Mouse (Mus musculus): ENCODE measurements around the gene Ppm1l. TPM values are rescaled to one million over a fixed set of nuclear protein-coding genes. Genes with fewer than 3 reads are reported as not detected.
A peak's percentile ranks its signal among the peaks of the same experiment; 100 is the strongest.

Gene Ppm1l
- polyA plus RNA-seq, 1 experiment from 2014 or later = 17.0 TPM

DNA sequence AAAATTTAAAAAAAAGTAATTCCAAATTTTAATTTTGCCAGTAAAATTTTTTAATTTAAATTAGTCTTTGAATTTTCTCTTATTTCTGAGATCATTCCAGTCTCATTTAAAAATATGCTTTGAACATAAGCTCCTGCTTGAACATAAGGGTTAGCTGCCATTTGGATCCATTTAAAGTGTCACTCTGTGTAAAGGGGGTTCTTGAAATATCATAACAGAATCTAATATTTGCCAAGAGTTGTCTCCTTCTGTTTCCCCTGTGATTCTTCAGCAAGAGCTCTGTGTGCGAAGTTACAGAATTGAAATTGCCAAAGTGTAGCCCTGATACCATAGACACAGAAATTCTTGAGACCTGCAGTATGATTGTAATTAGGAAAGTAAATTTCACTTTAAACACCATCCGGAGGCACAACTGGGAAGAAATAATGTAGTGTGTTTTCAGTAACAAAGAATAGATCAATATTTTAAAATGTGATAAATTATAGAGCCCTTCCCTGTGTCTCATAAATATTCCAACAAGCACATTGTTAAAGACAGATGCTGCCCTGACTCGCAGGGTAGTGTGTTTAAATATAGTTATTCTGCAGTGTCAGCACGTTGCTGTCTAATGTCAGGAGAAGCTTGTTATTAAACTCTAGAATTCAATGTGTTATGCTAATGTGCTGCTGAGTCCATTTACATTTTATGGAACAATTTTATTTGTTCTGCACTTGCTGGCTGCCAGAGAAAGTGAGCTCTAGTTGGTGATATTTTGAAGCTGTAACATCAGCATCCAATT lies 177.8 kb downstream of the Ppm1l start:
- ATAC-seq (replicated peaks; ENCODE audit: low FRiP score) = no peak
- no peaks in the 10 kb centered on the region for H3K36me3 ChIP-seq (ENCODE audit: control insufficient read depth, insufficient read depth, low read length)
- H3K4me2 ChIP-seq (ENCODE audit: low read depth, low read length, severe bottlenecking) = no peak overlapping the region
- H3K4me1 ChIP-seq (replicated peaks; ENCODE audit: control insufficient read depth, insufficient read depth, low read length) = no peaks in the 10 kb centered on the region
- H3K27ac ChIP-seq (ENCODE audit: low read depth, low read length) = no peak overlapping the region
- H3K9me3 ChIP-seq (ENCODE audit: control insufficient read depth, low read length) = no peaks in the 10 kb centered on the region
- DNase-seq (ENCODE audit: low spot score) = no peak
- no peak overlapping the region for H3K9ac ChIP-seq (ENCODE audit: low read length)
- H3K4me3 ChIP-seq (ENCODE audit: low read depth, low read length) = no peak overlapping the region
- 80% methylated on average over 4 of the region's 4 CpGs for WGBS
- H3K27me3 ChIP-seq (ENCODE audit: control insufficient read depth, insufficient read depth, low read length) = no peaks in the 10 kb centered on the region

DNA sequence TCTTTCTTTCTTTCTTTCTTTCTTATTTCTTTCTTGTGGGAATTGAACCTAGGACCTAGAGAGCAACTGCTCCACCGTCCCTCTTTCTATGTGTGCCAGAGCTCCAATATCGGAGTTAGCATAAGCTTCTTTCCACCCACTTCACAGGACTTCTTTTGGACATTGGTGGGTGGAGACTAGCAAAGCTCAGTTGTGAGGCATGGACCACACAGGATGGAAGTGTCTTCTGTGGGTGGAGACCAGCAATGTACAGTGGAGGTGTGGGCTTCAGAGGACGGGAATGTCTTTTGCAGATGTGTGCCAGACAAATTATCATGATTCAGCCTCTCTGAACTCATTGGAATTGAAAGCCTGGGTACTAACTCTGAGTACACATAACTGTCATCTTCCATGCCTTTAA lies 180.5 kb downstream of the Ppm1l start:
- Histone ChIP-seq H3K9ac (ENCODE audit: low read length) (no peak overlapping the region), H3K36me3 (ENCODE audit: control insufficient read depth, insufficient read depth, low read length) (no peaks in the 10 kb centered on the region), H3K9me3 (ENCODE audit: control insufficient read depth, low read length) (no peaks in the 10 kb centered on the region), H3K27ac (ENCODE audit: low read depth, low read length) (no peak overlapping the region), H3K4me2 (ENCODE audit: low read depth, low read length, severe bottlenecking) (no peak overlapping the region), H3K4me1 (replicated peaks; ENCODE audit: control insufficient read depth, insufficient read depth, low read length) (no peaks in the 10 kb centered on the region), H3K27me3 (ENCODE audit: control insufficient read depth, insufficient read depth, low read length) (no peaks in the 10 kb centered on the region), H3K4me3 (ENCODE audit: low read depth, low read length) (no peak overlapping the region)
- 83% methylated on average over 3 of the region's 3 CpGs for WGBS
- no peak for DNase-seq (ENCODE audit: low spot score)
- no peak for ATAC-seq (replicated peaks; ENCODE audit: low FRiP score)

DNA sequence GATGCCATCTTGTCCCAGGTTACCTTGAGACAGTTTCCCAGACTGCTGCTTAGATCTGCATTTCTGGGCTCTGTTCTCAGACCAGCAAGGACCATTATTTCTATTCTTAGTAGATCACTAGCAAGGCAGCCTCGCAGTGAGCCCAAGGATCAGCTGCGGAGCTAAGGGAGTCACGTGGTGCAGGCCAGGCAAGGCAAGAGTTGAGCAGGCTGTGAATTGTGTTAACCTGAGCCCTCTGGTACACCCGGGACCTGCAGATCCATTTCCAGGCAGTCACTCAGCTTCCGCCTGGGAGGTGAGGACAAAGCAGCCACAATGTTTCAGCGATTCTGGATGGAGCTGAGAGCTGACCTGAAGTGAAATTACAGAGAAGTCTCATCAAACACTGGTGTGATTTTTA lies 185.3 kb downstream of the Ppm1l start:
- H3K27ac ChIP-seq (ENCODE audit: low read depth, low read length) = no peak overlapping the region
- ATAC-seq (replicated peaks; ENCODE audit: low FRiP score) = peak; percentile 53; the same call in 1 of the 2 replicates
- no peaks in the 10 kb centered on the region for H3K36me3 ChIP-seq (ENCODE audit: control insufficient read depth, insufficient read depth, low read length)
- 27% methylated on average over 6 of the region's 6 CpGs for WGBS
- H3K9me3 ChIP-seq (ENCODE audit: control insufficient read depth, low read length) = no peaks in the 10 kb centered on the region
- no peaks in the 10 kb centered on the region for H3K4me1 ChIP-seq (replicated peaks; ENCODE audit: control insufficient read depth, insufficient read depth, low read length)
- DNase-seq (ENCODE audit: low spot score) = no peak
- H3K27me3 ChIP-seq (ENCODE audit: control insufficient read depth, insufficient read depth, low read length) = no peaks in the 10 kb centered on the region
- H3K9ac ChIP-seq (ENCODE audit: low read length) = no peak overlapping the region
- no peak overlapping the region for H3K4me3 ChIP-seq (ENCODE audit: low read depth, low read length)
- no peak overlapping the region for H3K4me2 ChIP-seq (ENCODE audit: low read depth, low read length, severe bottlenecking)

DNA sequence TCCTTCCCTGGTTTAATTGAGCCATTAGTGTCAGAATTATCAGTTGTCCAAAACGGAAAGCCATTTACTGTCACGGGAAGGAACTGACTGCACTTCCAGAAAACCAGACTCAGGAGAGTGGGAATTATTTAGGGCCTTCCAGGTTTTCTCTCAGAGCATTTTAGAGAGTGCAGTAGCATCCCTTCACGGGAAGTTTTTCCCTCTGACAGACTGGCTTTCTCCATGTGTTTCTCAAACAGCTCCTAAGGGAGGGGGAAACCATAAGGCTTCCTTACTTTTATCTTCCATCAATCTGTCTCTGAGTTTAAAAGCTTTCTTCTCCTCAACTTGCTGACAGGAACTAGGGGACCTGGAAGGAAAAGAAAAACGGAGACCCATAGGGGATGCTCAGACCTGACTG lies 185.9 kb downstream of the Ppm1l start:
- no peak for ATAC-seq (replicated peaks; ENCODE audit: low FRiP score)
- no peak overlapping the region for H3K4me3 ChIP-seq (ENCODE audit: low read depth, low read length)
- no peak for DNase-seq (ENCODE audit: low spot score)
- no peak overlapping the region for H3K4me2 ChIP-seq (ENCODE audit: low read depth, low read length, severe bottlenecking)
- H3K27me3 ChIP-seq (ENCODE audit: control insufficient read depth, insufficient read depth, low read length) = no peaks in the 10 kb centered on the region
- WGBS = 45% methylated on average over 4 of the region's 4 CpGs
- H3K9me3 ChIP-seq (ENCODE audit: control insufficient read depth, low read length) = no peaks in the 10 kb centered on the region
- H3K4me1 ChIP-seq (replicated peaks; ENCODE audit: control insufficient read depth, insufficient read depth, low read length) = no peaks in the 10 kb centered on the region
- H3K27ac ChIP-seq (ENCODE audit: low read depth, low read length) = no peak overlapping the region
- H3K36me3 ChIP-seq (ENCODE audit: control insufficient read depth, insufficient read depth, low read length) = no peaks in the 10 kb centered on the region
- H3K9ac ChIP-seq (ENCODE audit: low read length) = no peak overlapping the region

DNA sequence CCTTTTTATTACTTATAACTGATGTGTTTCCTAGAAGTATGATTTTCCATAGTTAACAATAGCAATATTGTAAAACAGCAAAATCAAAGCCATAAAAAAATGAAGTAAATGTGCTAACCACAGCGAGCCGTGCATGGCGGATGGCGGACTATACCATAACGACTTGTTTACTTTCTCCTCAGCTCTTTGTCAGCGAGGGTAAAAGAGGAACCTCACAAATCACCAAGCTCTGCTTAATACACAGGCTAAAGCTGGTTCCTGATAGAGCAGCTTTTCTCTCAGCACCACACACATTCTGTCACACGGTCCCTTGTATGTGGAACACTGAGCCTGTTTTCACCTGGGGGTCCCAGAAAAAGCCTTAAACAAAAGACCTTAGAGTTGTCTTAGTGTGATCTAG lies 188.4 kb downstream of the Ppm1l start:
- no peaks in the 10 kb centered on the region for H3K9me3 ChIP-seq (ENCODE audit: control insufficient read depth, low read length)
- no peaks in the 10 kb centered on the region for H3K27me3 ChIP-seq (ENCODE audit: control insufficient read depth, insufficient read depth, low read length)
- DNase-seq (ENCODE audit: low spot score) (peak; percentile 35), ATAC-seq (replicated peaks; ENCODE audit: low FRiP score) (no peak)
- 69% methylated on average over 7 of the region's 7 CpGs for WGBS
- H3K4me2 ChIP-seq (ENCODE audit: low read depth, low read length, severe bottlenecking) = no peak overlapping the region
- no peaks in the 10 kb centered on the region for H3K4me1 ChIP-seq (replicated peaks; ENCODE audit: control insufficient read depth, insufficient read depth, low read length)
- H3K4me3 ChIP-seq (ENCODE audit: low read depth, low read length) = no peak overlapping the region
- H3K36me3 ChIP-seq (ENCODE audit: control insufficient read depth, insufficient read depth, low read length) = no peaks in the 10 kb centered on the region
- H3K9ac ChIP-seq (ENCODE audit: low read length) = no peak overlapping the region
- no peak overlapping the region for H3K27ac ChIP-seq (ENCODE audit: low read depth, low read length)

DNA sequence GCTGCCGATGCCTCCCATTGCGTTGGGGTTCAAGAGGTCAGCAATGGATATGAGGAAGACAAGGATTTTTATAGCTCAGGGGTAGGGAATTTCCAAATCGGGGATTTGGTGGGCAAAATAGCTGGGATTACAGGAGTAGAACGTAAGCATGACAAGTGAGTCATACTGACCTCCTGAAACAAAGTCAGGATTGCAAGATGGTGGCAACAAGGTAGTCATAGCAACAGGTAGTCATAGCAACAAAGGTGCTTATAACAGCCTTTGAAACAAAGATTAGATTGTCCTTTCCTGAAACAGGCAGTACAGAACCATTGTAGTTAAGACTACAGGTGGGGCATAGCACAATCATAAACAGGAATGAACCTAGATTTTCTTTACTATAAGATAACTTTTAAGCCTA lies 189.7 kb downstream of the Ppm1l start:
- WGBS = 83% methylated on average over 4 of the region's 4 CpGs
- no peak overlapping the region for H3K4me2 ChIP-seq (ENCODE audit: low read depth, low read length, severe bottlenecking)
- DNase-seq (ENCODE audit: low spot score) = no peak
- ATAC-seq (replicated peaks; ENCODE audit: low FRiP score) = no peak
- H3K9me3 ChIP-seq (ENCODE audit: control insufficient read depth, low read length) = no peaks in the 10 kb centered on the region
- H3K4me1 ChIP-seq (replicated peaks; ENCODE audit: control insufficient read depth, insufficient read depth, low read length) = no peaks in the 10 kb centered on the region
- H3K27me3 ChIP-seq (ENCODE audit: control insufficient read depth, insufficient read depth, low read length) = no peaks in the 10 kb centered on the region
- H3K36me3 ChIP-seq (ENCODE audit: control insufficient read depth, insufficient read depth, low read length) = no peaks in the 10 kb centered on the region
- H3K4me3 ChIP-seq (ENCODE audit: low read depth, low read length) = no peak overlapping the region
- H3K9ac ChIP-seq (ENCODE audit: low read length) = no peak overlapping the region
- no peak overlapping the region for H3K27ac ChIP-seq (ENCODE audit: low read depth, low read length)

DNA sequence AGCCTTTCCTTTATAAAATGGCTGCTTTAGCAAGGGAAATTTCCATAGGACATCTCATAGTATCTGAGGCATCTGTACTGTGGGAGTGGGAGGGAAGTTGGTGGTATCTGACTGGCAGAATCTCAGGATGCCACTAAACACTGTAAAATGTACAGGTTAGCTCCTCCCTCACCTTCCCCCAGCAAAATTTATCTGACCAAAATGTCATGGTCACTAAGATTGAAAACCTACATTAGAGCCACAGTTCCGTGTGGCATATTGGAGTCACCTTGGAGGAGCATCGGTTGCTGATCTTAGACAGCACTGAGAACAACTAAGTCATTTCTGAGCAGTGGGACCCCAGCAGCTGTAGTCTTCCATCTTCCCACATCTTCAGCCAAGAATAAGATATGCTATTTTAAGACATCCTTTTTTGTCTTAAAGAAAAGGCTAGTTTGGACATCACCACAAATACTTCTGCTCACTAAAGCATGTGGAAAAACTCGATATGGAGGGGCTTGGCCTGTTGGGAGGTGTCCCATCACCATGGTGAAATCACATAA lies 192.8 kb downstream of the Ppm1l start:
- Histone ChIP-seq H3K9me3 (ENCODE audit: control insufficient read depth, low read length) (no peaks in the 10 kb centered on the region), H3K36me3 (ENCODE audit: control insufficient read depth, insufficient read depth, low read length) (no peaks in the 10 kb centered on the region), H3K4me1 (replicated peaks; ENCODE audit: control insufficient read depth, insufficient read depth, low read length) (no peaks in the 10 kb centered on the region), H3K27me3 (ENCODE audit: control insufficient read depth, insufficient read depth, low read length) (no peaks in the 10 kb centered on the region), H3K27ac (ENCODE audit: low read depth, low read length) (no peak overlapping the region), H3K9ac (ENCODE audit: low read length) (no peak overlapping the region), H3K4me2 (ENCODE audit: low read depth, low read length, severe bottlenecking) (no peak overlapping the region), H3K4me3 (ENCODE audit: low read depth, low read length) (no peak overlapping the region)
- DNase-seq (ENCODE audit: low spot score) (no peak), ATAC-seq (replicated peaks; ENCODE audit: low FRiP score) (no peak)
- 89% methylated on average over 3 of the region's 3 CpGs for WGBS

DNA sequence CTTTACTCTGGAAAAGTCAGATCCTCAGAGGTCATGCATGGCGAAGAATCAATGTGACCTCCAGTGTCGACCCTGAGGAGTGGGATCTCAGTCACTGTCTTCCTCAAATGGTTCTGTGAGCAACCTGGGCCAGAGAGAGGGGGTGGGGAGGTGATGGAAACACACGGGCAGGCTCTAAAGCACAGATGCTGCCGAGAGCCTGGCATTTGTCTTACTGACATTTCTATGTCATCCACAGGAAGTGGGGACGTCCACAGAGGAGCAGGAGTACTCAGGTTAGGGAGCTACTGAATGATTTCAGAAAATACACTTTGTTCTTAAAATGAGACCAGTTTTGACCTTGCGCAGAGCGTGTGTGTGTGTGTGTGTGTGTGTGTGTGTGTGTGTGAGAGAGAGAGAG lies 195.2 kb downstream of the Ppm1l start:
- ATAC-seq (replicated peaks; ENCODE audit: low FRiP score) (no peak), DNase-seq (ENCODE audit: low spot score) (no peak)
- Histone ChIP-seq H3K9ac (ENCODE audit: low read length) (no peak overlapping the region), H3K27ac (ENCODE audit: low read depth, low read length) (no peak overlapping the region), H3K27me3 (ENCODE audit: control insufficient read depth, insufficient read depth, low read length) (no peaks in the 10 kb centered on the region), H3K4me3 (ENCODE audit: low read depth, low read length) (no peak overlapping the region), H3K9me3 (ENCODE audit: control insufficient read depth, low read length) (no peaks in the 10 kb centered on the region), H3K4me2 (ENCODE audit: low read depth, low read length, severe bottlenecking) (no peak overlapping the region), H3K36me3 (ENCODE audit: control insufficient read depth, insufficient read depth, low read length) (no peaks in the 10 kb centered on the region), H3K4me1 (replicated peaks; ENCODE audit: control insufficient read depth, insufficient read depth, low read length) (no peaks in the 10 kb centered on the region)
- WGBS = 70% methylated on average over 7 of the region's 7 CpGs

DNA sequence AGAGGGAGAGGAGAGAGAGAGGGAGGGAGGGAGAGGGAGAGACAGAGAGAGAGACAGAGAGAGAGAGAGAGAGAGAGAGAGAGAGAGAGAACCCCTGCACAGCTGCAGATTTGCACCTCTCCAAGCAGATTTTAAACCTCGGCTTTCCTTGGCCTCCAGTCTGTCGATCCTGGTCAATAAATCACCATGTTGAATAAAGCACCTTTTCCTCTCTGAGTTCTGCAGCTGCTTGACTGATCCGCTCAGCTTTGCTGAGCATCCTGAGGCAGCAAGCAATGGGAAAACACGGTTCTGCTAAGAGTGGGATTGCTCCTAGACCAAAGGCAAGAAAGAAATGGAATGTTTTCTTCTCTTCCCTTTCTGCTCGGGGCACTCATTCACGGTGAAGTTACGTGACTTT lies 195.7 kb downstream of the Ppm1l start:
- no peaks in the 10 kb centered on the region for H3K36me3 ChIP-seq (ENCODE audit: control insufficient read depth, insufficient read depth, low read length)
- no peaks in the 10 kb centered on the region for H3K9me3 ChIP-seq (ENCODE audit: control insufficient read depth, low read length)
- H3K4me1 ChIP-seq (replicated peaks; ENCODE audit: control insufficient read depth, insufficient read depth, low read length) = no peaks in the 10 kb centered on the region
- H3K9ac ChIP-seq (ENCODE audit: low read length) = no peak overlapping the region
- H3K27ac ChIP-seq (ENCODE audit: low read depth, low read length) = no peak overlapping the region
- DNase-seq (ENCODE audit: low spot score) = no peak
- ATAC-seq (replicated peaks; ENCODE audit: low FRiP score) = no peak
- WGBS = 67% methylated on average over 7 of the region's 7 CpGs
- no peak overlapping the region for H3K4me3 ChIP-seq (ENCODE audit: low read depth, low read length)
- no peak overlapping the region for H3K4me2 ChIP-seq (ENCODE audit: low read depth, low read length, severe bottlenecking)
- no peaks in the 10 kb centered on the region for H3K27me3 ChIP-seq (ENCODE audit: control insufficient read depth, insufficient read depth, low read length)

All from forebrain, embryonic 11.5 days (tissue).